Mouse (Mus musculus) forebrain, postnatal 0 days (tissue): ENCODE data around the gene Scn8a. TPM values are rescaled to one million over a fixed set of nuclear protein-coding genes. Genes with fewer than 3 reads are reported as not detected.

ENCODE experiments used
- ATAC-seq: fragments of 200-750 bp; cut with Nextera tagmentation; 2 replicates; pipeline ENCODE4 v1.8.0; 2017; ENCODE audit warnings: mild to moderate bottlenecking, moderate library complexity
- DNase-seq: peaks from one replicate; pipeline ENCODE4 v3.0.0-alpha.2; 2015
- H3K27ac ChIP-seq: fragments of 300-500 bp; sonication (generic); 2 replicates; pipeline ENCODE4 v1.5.1; 2014; ENCODE audit warnings: low read depth, mild to moderate bottlenecking, antibody characterized with exemption, low read length, moderate library complexity, mixed read lengths
- H3K27me3 ChIP-seq: fragments of 300-500 bp; sonication (generic); 2 replicates; pipeline ENCODE4 v1.6.1; 2014; ENCODE audit warnings: mild to moderate bottlenecking, low read length, mixed read lengths; ENCODE audit not compliant: insufficient read depth
- H3K36me3 ChIP-seq: fragments of 300-500 bp; sonication (generic); 2 replicates; pipeline ENCODE4 v1.6.1; 2014; ENCODE audit warnings: mild to moderate bottlenecking, moderate library complexity; ENCODE audit not compliant: insufficient read depth
- H3K4me1 ChIP-seq: fragments of 300-500 bp; sonication (generic); 2 replicates; pipeline ENCODE4 v1.6.1; 2014; ENCODE audit warnings: antibody characterized with exemption; ENCODE audit not compliant: insufficient read depth
- H3K4me2 ChIP-seq: fragments of 300-500 bp; sonication (generic); 2 replicates; pipeline ENCODE4 v1.6.1; 2014; ENCODE audit warnings: low read depth, mild to moderate bottlenecking, moderate library complexity
- H3K4me3 ChIP-seq: fragments of 300-500 bp; sonication (generic); 2 replicates; pipeline ENCODE4 v1.5.1; 2014; ENCODE audit warnings: low read depth, low read length, mixed read lengths
- H3K9ac ChIP-seq: fragments of 300-500 bp; sonication (generic); 2 replicates; pipeline ENCODE4 v1.6.1; 2014; ENCODE audit warnings: mild to moderate bottlenecking
- H3K9me3 ChIP-seq: fragments of 300-500 bp; sonication (generic); 2 replicates; pipeline ENCODE4 v1.6.1; 2016; ENCODE audit warnings: low read length
- CTCF ChIP-seq: sonication (generic); IDR thresholded peaks from 2 replicates; pipeline ENCODE4 v1.5.1; 2016; ENCODE audit warnings: antibody characterized with exemption, control low read depth, low read depth
- WGBS: fragments of 180-500 bp; shearing (Covaris S2); extraction: QIAGEN DNeasy Blood & Tissue Kit; methylation state at CpG from one replicate; pipeline ENCODE4 v1.1.7; 2014; 5-methylcytosine and 5-hydroxymethylcytosine counted together
- polyA plus RNA-seq: library from polyadenylated mRNA; unstranded; fragments of >200 nt; fragmentation: Nextera tagmentation; extraction: Ambion mirVana; gene quantifications from 2 replicates; pipeline ENCODE4 v1.2.1, GENCODE M21; 2015
- total RNA-seq: library from RNA; depleted of rRNA; stranded (reverse); fragments of >200 nt; gene quantifications from 2 replicates; pipeline ENCODE4 v1.2.3, GENCODE M21; 2014

Scn8a gene
- total and polyA plus RNA-seq, 2 experiments from 2014 or later = 15.5 to 26.9 TPM

GRCm38 (mm10) chr15:101077813-101078730 is 208.4 kb downstream of the Scn8a start, which contains the start of gene Fignl2:
Gene Fignl2, minus strand, starts transcription at chr15:101078567.
- WGBS = 2% methylated on average over 42 of the region's 96 CpGs
- Histone ChIP-seq H3K36me3 (no peaks in the 10 kb centered on the region), H3K4me3 (peak within 1 kb of the TSS; percentile 49), H3K9ac (peak within 1 kb of the TSS; percentile 43), H3K4me1 (0 out of 2 replicates have a peak, but pooled peaks cover 3% of the 10 kb centered on the region), H3K27me3 (peaks cover 21% of the 10 kb centered on the region), H3K4me2 (peak within 1 kb of the TSS; percentile 87), H3K27ac (0 out of 2 replicates have a peak within 1 kb of the TSS, but pooled peaks have one; percentile 15), H3K9me3 (no peaks in the 10 kb centered on the region)
- DNase-seq (no peak), ATAC-seq (peak; percentile 24)
- no peak for TF ChIP-seq CTCF

- Histone ChIP-seq H3K27me3 (peaks cover 21% of the 10 kb centered on the region), H3K36me3 (no peaks in the 10 kb centered on the region), H3K9me3 (no peaks in the 10 kb centered on the region), H3K9ac (0 out of 2 replicates have a peak overlapping the region, but pooled peaks have one; percentile 43), H3K27ac (no peak overlapping the region), H3K4me3 (peak overlapping the region; percentile 49), H3K4me2 (peak overlapping the region; percentile 87), H3K4me1 (0 out of 2 replicates have a peak, but pooled peaks cover 3% of the 10 kb centered on the region)
- WGBS = under 1% methylated on average over 23 of the region's 30 CpGs
- ATAC-seq = peak; percentile 59
- DNase-seq = peak; percentile 38
- TF ChIP-seq CTCF = peak; percentile 38; the same call in 1 of the 2 replicates
Measured at GRCm38 (mm10) chr15:101078731-101079156, 209.1 kb downstream of the Scn8a start.

DNA sequence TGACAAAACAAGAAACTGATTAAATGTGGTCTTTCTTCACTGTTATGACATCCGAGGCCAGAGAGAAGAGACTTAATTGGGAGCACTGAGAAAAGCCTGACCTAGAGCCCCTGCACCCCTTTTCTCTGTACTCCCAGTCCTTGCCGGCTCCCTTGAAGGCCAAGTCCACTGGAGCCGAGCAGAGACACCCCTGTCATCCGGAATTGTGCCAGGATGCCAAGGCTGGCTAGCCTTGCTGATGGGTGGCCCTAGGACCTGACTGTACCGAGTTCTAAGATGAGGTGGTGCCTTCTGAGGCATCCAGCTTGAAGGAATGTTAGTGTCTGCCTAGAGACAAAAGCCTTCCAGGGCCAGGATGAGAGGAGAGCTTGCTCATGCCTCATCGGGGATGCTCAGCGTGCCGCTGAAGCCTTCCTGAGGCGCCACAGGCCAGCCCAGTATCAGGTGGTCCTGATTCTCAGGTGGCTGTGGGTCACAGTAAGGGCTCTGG is 210.4 kb downstream of the Scn8a start:
- H3K27me3 ChIP-seq = peaks cover 21% of the 10 kb centered on the region
- 81% methylated on average over 9 of the region's 9 CpGs for WGBS
- no peak for TF ChIP-seq CTCF
- 0 out of 2 replicates have a peak, but pooled peaks cover 3% of the 10 kb centered on the region for H3K4me1 ChIP-seq
- H3K27ac ChIP-seq = no peak overlapping the region
- no peaks in the 10 kb centered on the region for H3K9me3 ChIP-seq
- H3K4me3 ChIP-seq = no peak overlapping the region
- DNase-seq (no peak), ATAC-seq (no peak)
- no peak overlapping the region for H3K4me2 ChIP-seq
- H3K9ac ChIP-seq = no peak overlapping the region
- no peaks in the 10 kb centered on the region for H3K36me3 ChIP-seq

- no peaks in the 10 kb centered on the region for H3K36me3 ChIP-seq
- H3K4me2 ChIP-seq = no peak overlapping the region
- DNase-seq (no peak), ATAC-seq (no peak)
- H3K27me3 ChIP-seq = peaks cover 17% of the 10 kb centered on the region
- H3K9me3 ChIP-seq = no peaks in the 10 kb centered on the region
- WGBS = 83% methylated on average over 7 of the region's 7 CpGs
- H3K4me1 ChIP-seq = 0 out of 2 replicates have a peak, but pooled peaks cover 3% of the 10 kb centered on the region
- no peak overlapping the region for H3K9ac ChIP-seq
- H3K4me3 ChIP-seq = no peak overlapping the region
- TF ChIP-seq CTCF = no peak
- no peak overlapping the region for H3K27ac ChIP-seq
Measured at GRCm38 (mm10) chr15:101081035-101081548, 211.4 kb downstream of the Scn8a start.

- Histone ChIP-seq H3K4me2 (no peak overlapping the region), H3K27me3 (peaks cover 7% of the 10 kb centered on the region), H3K4me3 (no peak overlapping the region), H3K9me3 (no peaks in the 10 kb centered on the region), H3K36me3 (no peaks in the 10 kb centered on the region), H3K27ac (no peak overlapping the region), H3K4me1 (no peaks in the 10 kb centered on the region), H3K9ac (no peak overlapping the region)
- DNase-seq = no peak
- 60% methylated on average over 4 of the region's 4 CpGs for WGBS
- no peak for TF ChIP-seq CTCF
- ATAC-seq = no peak
Measured at GRCm38 (mm10) chr15:101082236-101082635, 212.6 kb downstream of the Scn8a start.

GRCm38 (mm10) chr15:101084499-101084898 is 214.8 kb downstream of the Scn8a start:
- ATAC-seq (no peak), DNase-seq (no peak)
- no peak overlapping the region for H3K4me2 ChIP-seq
- no peak overlapping the region for H3K9ac ChIP-seq
- H3K27ac ChIP-seq = no peak overlapping the region
- H3K36me3 ChIP-seq = no peaks in the 10 kb centered on the region
- no peaks in the 10 kb centered on the region for H3K27me3 ChIP-seq
- H3K4me3 ChIP-seq = no peak overlapping the region
- no peak for TF ChIP-seq CTCF
- H3K9me3 ChIP-seq = no peaks in the 10 kb centered on the region
- no peaks in the 10 kb centered on the region for H3K4me1 ChIP-seq
- 88% methylated on average over 10 of the region's 10 CpGs for WGBS

DNA sequence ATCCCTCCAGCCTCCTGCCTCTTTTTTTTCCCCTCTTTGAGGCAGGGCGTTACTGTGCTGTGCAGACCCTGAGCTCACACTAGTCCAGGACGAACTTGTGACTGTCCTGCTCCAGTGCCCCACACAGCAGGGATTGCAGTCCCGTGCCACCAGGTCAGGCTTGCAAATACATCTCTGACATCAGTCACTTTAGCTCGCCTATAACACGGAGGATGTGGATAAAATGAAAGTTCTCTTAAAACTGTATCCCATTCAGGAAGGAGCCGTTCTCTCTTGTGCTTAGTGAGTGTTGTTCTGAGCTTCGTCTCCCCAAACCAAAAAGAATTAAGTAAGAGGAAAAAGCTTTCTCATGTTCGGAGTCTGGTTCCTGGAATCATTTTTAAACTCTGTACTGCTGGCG is 216.8 kb downstream of the Scn8a start:
- H3K9me3 ChIP-seq = no peaks in the 10 kb centered on the region
- no peak overlapping the region for H3K4me2 ChIP-seq
- H3K27ac ChIP-seq = no peak overlapping the region
- H3K27me3 ChIP-seq = no peaks in the 10 kb centered on the region
- no peak for ATAC-seq
- no peak overlapping the region for H3K4me3 ChIP-seq
- no peak for TF ChIP-seq CTCF
- H3K9ac ChIP-seq = no peak overlapping the region
- no peaks in the 10 kb centered on the region for H3K4me1 ChIP-seq
- no peak for DNase-seq
- H3K36me3 ChIP-seq = no peaks in the 10 kb centered on the region
- 74% methylated on average over 9 of the region's 9 CpGs for WGBS
